Mouse (Mus musculus) lung, postnatal 4 days (tissue): ENCODE measurements around the gene Cyp8b1.

Source experiments
- DNase-seq, 2 experiments: peaks; one replicate each; pipeline ENCODE4 v3.0.0; 2021

The Cyp8b1 gene

GRCm38 (mm10) chr9:121890441-121890941 lies 25.6 kb downstream of the Cyp8b1 start:
- DNase-seq, result peak; percentile 78 to 90

DNA sequence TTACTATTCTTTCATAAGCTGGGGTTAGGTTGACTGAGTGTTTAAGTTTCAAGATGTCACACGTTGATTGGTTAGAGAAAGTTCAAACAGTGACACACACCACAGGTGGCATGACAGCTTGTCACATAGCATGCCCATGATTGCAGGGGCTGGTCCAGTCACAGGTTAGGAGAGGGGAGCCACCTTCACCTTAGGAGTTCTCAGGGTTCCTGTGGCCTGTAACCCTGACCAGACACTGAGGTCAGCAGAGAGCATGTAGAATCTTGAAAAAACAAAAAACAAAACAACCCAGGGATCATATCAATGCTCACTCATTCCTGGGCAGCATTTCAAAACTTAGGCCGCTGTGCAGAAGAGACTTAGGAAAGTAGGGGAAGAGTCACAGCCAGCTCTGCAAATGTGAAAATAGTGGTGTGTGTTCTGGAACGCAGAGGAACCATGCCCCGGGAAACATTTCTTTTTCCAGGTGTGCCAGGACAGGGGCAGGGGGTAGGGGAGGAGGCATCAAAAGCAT lies 26.1 kb downstream of the Cyp8b1 start:
- no peak for DNase-seq

DNA sequence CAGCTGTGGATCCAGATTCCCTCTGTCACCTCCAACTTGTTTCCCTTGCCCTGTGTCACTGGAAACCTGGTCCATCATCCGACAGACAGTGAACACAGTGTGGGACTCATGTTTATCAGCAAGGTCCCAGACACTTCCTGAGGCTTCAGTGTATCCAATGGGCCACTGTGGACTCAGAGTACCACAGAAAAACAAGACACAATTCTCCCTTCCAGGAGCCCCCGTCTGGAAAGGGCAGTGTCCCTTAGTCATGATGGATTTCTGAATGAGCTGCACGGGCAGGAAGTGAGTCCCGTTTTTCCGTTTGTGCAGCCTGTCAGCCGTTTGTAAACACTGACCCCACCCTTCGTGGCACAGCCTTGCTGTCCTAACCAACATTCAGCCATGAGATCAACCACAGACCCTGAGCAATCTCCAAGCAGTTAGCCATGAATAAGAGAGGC lies 34.1 kb downstream of the Cyp8b1 start:
- DNase-seq, result peak; percentile 68 to 82

DNA sequence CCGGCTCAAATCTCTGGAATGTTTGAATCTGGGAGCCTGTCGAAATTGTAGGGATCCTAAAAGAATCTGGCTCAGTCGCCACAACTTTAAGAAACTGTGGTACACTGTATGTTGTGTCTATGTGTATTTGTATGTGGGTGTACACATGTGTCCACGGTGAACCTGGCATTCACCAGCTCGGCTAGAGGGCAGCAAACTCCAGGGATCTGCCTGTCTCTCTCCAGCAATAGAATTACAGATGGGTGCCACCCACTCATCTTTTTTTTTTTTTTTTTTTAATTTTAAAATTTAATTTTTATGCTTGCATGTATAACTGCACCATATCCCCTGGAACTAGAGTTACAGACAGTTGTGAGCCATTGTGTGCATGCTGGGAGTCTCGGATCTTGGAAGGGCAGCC lies 34.8 kb downstream of the Cyp8b1 start:
- DNase-seq, result peak in 1 of 2 experiments; percentile 33

GRCm38 (mm10) chr9:121880840-121881239 lies 35.3 kb downstream of the Cyp8b1 start:
- peak; percentile 75 to 79 for DNase-seq

- peak in 1 of 2 experiments; percentile 74 for DNase-seq
Observed at GRCm38 (mm10) chr9:121877052-121877740, 38.9 kb downstream of the Cyp8b1 start.

- DNase-seq, result no peak
Observed at GRCm38 (mm10) chr9:121873578-121873977, 42.5 kb downstream of the Cyp8b1 start.

- DNase-seq, result no peak
Observed at GRCm38 (mm10) chr9:121872062-121872683, 43.9 kb downstream of the Cyp8b1 start.

DNA sequence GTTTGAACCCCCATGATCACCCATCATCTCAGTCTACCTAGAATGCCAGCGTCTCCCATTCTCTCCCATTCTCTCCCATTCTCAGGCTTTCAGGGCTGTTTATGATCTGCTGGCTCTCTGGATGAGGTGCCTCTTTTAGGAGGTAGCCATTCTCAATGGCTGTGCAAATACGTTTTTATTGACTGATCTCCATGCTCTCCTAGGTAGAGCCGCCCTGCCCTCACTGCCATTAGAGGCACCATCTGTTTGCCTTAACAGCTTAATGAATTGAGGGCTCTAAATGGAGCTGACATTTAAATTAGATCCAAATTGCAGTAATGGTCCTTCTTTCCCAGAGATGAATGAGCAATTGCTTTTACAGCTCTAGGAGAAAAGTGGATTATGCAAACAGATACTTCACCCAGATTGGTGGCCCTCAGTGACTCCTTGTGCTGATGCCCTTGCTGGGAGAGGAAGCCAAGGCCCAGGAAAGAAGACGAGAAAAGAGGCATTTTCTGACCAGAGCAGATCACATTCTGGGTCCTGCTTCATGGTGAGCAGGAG lies 46.1 kb downstream of the Cyp8b1 start:
- no peak for DNase-seq

DNA sequence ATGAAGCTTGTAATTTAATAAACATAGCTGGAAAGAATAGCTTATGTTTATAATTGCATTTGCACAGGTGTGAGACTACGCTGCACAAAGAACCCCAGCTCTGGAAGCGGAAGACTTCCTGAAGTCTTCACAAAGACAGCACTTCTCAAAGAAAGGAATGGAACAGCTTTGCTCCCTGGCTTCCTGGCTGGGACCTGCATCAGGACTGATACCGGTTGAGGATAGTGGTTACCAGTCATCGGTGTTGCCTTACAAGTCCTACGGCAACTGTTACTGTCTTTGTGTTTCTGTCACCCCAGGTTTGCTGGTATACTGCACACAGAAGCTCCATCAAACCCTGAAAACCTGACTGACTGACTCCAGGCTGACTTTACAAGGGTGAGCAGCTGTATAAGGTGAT lies 46.7 kb downstream of the Cyp8b1 start:
- DNase-seq, result no peak

- DNase-seq, result no peak
Observed at GRCm38 (mm10) chr9:121868236-121868635, 47.9 kb downstream of the Cyp8b1 start.

- peak; percentile 35 to 46 for DNase-seq
Observed at GRCm38 (mm10) chr9:121867632-121868031, 48.5 kb downstream of the Cyp8b1 start.

DNA sequence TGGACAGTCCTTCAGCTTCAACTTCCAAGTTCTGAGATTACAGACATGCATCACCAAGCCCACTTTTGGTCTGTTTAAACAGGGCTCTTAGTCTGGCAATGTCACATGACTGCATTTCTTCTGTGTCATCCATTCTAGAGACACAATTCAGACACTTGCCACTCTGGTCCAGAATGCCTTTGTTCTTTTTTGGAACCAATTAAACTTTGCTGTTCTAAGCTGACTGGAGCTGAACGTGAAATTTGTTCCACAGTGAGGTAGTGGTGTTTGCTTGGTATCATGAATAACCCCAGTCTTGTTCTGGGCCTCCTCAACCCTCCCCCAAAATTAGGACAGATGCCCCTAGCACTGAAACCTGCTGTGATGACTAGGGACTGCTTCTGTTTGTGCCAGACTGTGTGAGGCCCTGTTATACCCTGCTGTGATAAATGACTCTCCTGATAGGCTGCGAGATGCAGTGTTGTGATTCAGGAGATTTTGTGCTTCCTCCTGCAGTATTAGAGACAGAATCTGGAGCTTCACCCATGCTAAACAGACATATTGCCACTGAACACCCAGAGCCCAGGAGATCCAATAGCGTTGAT lies 50.6 kb downstream of the Cyp8b1 start:
- no peak for DNase-seq

DNA sequence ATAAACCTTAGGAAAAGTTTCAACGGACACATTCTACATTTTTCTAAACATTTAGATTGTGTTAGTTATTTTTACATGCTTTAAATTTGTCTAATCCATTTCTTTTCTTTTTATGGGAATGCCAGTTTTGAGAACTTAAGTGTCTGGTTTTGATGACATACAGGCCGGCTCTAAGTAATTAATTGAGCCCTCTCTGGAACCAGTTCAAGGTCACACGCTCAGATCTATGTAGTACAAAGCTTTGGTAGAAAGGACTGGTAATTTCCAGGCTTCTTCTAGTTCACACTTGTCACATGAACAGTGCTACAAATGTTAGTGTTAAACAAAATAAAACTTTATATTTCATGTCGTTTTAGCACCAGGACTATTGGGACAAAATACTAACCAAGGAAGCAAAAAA lies 51.3 kb downstream of the Cyp8b1 start:
- no peak for DNase-seq
